Mouse (Mus musculus) megakaryocyte-erythroid progenitor cell, adult 5-6 weeks (primary cell): Measurements from ENCODE around the gene Dhx33. TPM values are rescaled to one million over a fixed set of nuclear protein-coding genes. Genes with fewer than 3 reads are reported as not detected.
A peak's percentile ranks its signal among the peaks of the same experiment; 100 is the strongest.

ENCODE experiments used
- ATAC-seq: replicated peaks from 2 replicates; pipeline ENCODE4 v1.8.0; 2016; ENCODE audit warnings: mild to moderate bottlenecking, inconsistent platforms; ENCODE audit not compliant: severe bottlenecking, poor library complexity, low FRiP score, low TSS enrichment
- total RNA-seq, 2 experiments: library from RNA; stranded (forward) in 1 of 2; stranded (reverse) in 1 of 2; fragments of 200-1000, 215-1000 nt in 1 of 2; fragments of >200 nt in 1 of 2; fragmentation: Nextera tagmentation in 1 of 2; gene quantifications; 2 replicates each; pipeline ENCODE4 v1.2.3; 2014 to 2017

Gene Dhx33
- total RNA-seq, 2 experiments from 2014 or later: 34.9 to 55.9 TPM

GRCm38 (mm10) chr11:70942596-70942995, 61.6 kb downstream of the Dhx33 start:
- ATAC-seq: no peak

- 0 out of 2 replicates have a peak, but pooled peaks have one; percentile 55 for ATAC-seq
Observed at GRCm38 (mm10) chr11:70935316-70935715, 68.9 kb downstream of the Dhx33 start.

Other genes with a start within 250 kb of the Dhx33 start
- 3.1 and 5.6 TPM in 2 replicates for gene Zfp3, start 240.2 kb downstream of the Dhx33 start, total RNA-seq (2014; fragmentation: Nextera tagmentation)
- 1.6 and 3.9 TPM in 2 replicates for gene Zfp3, start 240.2 kb downstream of the Dhx33 start, total RNA-seq (2017)
- gene Scimp, start 191.9 kb downstream of the Dhx33 start, total RNA-seq (2014; fragmentation: Nextera tagmentation): not detected in 2 replicates
- gene Scimp, start 191.9 kb downstream of the Dhx33 start, total RNA-seq (2017): 0.99 TPM in 1 of 2 replicates, not detected in the other
- 27.3 and 29.6 TPM in 2 replicates for gene Rabep1, start 159.7 kb downstream of the Dhx33 start, total RNA-seq (2014; fragmentation: Nextera tagmentation)
- gene Rabep1, start 159.7 kb downstream of the Dhx33 start, total RNA-seq (2017): 72.8 and 75.8 TPM in 2 replicates
- gene Nup88, start 34.5 kb downstream of the Dhx33 start, total RNA-seq (2014; fragmentation: Nextera tagmentation): 108 and 155 TPM in 2 replicates
- gene Nup88, start 34.5 kb downstream of the Dhx33 start, total RNA-seq (2017): 152 and 196 TPM in 2 replicates
- 97.4 and 159 TPM in 2 replicates for gene Rpain, start 34.2 kb downstream of the Dhx33 start, total RNA-seq (2014; fragmentation: Nextera tagmentation)
- gene Rpain, start 34.2 kb downstream of the Dhx33 start, total RNA-seq (2017): 26.1 and 40.1 TPM in 2 replicates
- 583 and 631 TPM in 2 replicates for gene C1qbp, start 21.4 kb downstream of the Dhx33 start, total RNA-seq (2014; fragmentation: Nextera tagmentation)
- 97.5 and 154 TPM in 2 replicates for gene C1qbp, start 21.4 kb downstream of the Dhx33 start, total RNA-seq (2017)
- gene Mis12, start 15.2 kb upstream of the Dhx33 start, total RNA-seq (2014; fragmentation: Nextera tagmentation): 21.2 and 26.6 TPM in 2 replicates
- 30.4 and 32.5 TPM in 2 replicates for gene Mis12, start 15.2 kb upstream of the Dhx33 start, total RNA-seq (2017)
- gene Derl2, start 15.4 kb upstream of the Dhx33 start, total RNA-seq (2014; fragmentation: Nextera tagmentation): 14.4 and 18.8 TPM in 2 replicates
- 31.0 and 39.3 TPM in 2 replicates for gene Derl2, start 15.4 kb upstream of the Dhx33 start, total RNA-seq (2017)
- not detected in 2 replicates for gene 6330403K07Rik, start 29.1 kb upstream of the Dhx33 start, total RNA-seq (2014; fragmentation: Nextera tagmentation)
- gene 6330403K07Rik, start 29.1 kb upstream of the Dhx33 start, total RNA-seq (2017): not detected in 2 replicates
- gene Nlrp1a, start 140.3 kb upstream of the Dhx33 start, total RNA-seq (2014; fragmentation: Nextera tagmentation): 0.30 TPM in 1 of 2 replicates, not detected in the other
- 0.05 and 0.27 TPM in 2 replicates for gene Nlrp1a, start 140.3 kb upstream of the Dhx33 start, total RNA-seq (2017)
- 0.40 TPM in 1 of 2 replicates, not detected in the other for gene Nlrp1b, start 226.3 kb upstream of the Dhx33 start, total RNA-seq (2014; fragmentation: Nextera tagmentation)
- not detected in 2 replicates for gene Nlrp1b, start 226.3 kb upstream of the Dhx33 start, total RNA-seq (2017)